Mouse (Mus musculus) gastrocnemius, adult 8-10 months (tissue): ENCODE data around the gene Corin. TPM values are rescaled to one million over a fixed set of nuclear protein-coding genes. Genes with fewer than 3 reads are reported as not detected.

Experiments
- DNase-seq, 2 experiments: peaks; one replicate each; pipeline ENCODE4 v3.0.0; 2022; ENCODE audit warnings: low spot score in 2 of 2
- total RNA-seq, 4 experiments: library from RNA; stranded (reverse); gene quantifications; 2 replicates each; pipeline ENCODE4 v1.2.4; 2022

Corin gene
- under 1 TPM; 0.05 to 0.27 (median 0.15) TPM for total RNA-seq

GRCm38 (mm10) chr5:72503531-72504523, at the start of gene Corin:
Gene Corin, minus strand, starts transcription at chr5:72504473.
- no peak for DNase-seq

GRCm38 (mm10) chr5:72551209-72551608, 46.9 kb upstream of the Corin start:
- DNase-seq, result no peak

GRCm38 (mm10) chr5:72528896-72529295, 24.6 kb upstream of the Corin start:
- no peak for DNase-seq

- no peak for DNase-seq
Measured at GRCm38 (mm10) chr5:72513808-72514207, 9.5 kb upstream of the Corin start.

GRCm38 (mm10) chr5:72505740-72506139, 1.5 kb upstream of the Corin start:
- no peak for DNase-seq

GRCm38 (mm10) chr5:72502778-72503177, 1.5 kb downstream of the Corin start:
- DNase-seq, result no peak

- DNase-seq, result no peak
Measured at GRCm38 (mm10) chr5:72501763-72502162, 2.5 kb downstream of the Corin start.

GRCm38 (mm10) chr5:72498271-72498670, 6.0 kb downstream of the Corin start:
- no peak for DNase-seq

GRCm38 (mm10) chr5:72496756-72497155, 7.5 kb downstream of the Corin start:
- no peak for DNase-seq

- no peak for DNase-seq
Measured at GRCm38 (mm10) chr5:72493906-72494305, 10.4 kb downstream of the Corin start.

- no peak for DNase-seq
Measured at GRCm38 (mm10) chr5:72491232-72491631, 13.0 kb downstream of the Corin start.

GRCm38 (mm10) chr5:72480456-72480855, 23.8 kb downstream of the Corin start:
- no peak for DNase-seq

- no peak for DNase-seq
Measured at GRCm38 (mm10) chr5:72472317-72473009, 31.8 kb downstream of the Corin start.

GRCm38 (mm10) chr5:72471746-72472145, 32.5 kb downstream of the Corin start:
- DNase-seq, result no peak

GRCm38 (mm10) chr5:72464932-72465331, 39.3 kb downstream of the Corin start:
- no peak for DNase-seq

- DNase-seq, result no peak
Measured at GRCm38 (mm10) chr5:72459374-72460112, 44.7 kb downstream of the Corin start.

GRCm38 (mm10) chr5:72453690-72454089, 50.6 kb downstream of the Corin start:
- DNase-seq, result no peak

GRCm38 (mm10) chr5:72453176-72453575, 51.1 kb downstream of the Corin start:
- DNase-seq, result no peak

GRCm38 (mm10) chr5:72452750-72453149, 51.5 kb downstream of the Corin start:
- DNase-seq, result no peak

GRCm38 (mm10) chr5:72448846-72449245, 55.4 kb downstream of the Corin start:
- no peak for DNase-seq

GRCm38 (mm10) chr5:72446104-72446503, 58.2 kb downstream of the Corin start:
- no peak for DNase-seq

GRCm38 (mm10) chr5:72443946-72444345, 60.3 kb downstream of the Corin start:
- no peak for DNase-seq
